Mouse (Mus musculus): ENCODE measurements around the gene Myo1d.

GRCm38 (mm10) chr11:80713705-80714104, 66.1 kb downstream of the Myo1d start:
- no peak for TF ChIP-seq CTCF (IDR thresholded peaks at IDR 0.05; ENCODE audit: control insufficient read depth, insufficient read depth, low read length)
- no peak for TF ChIP-seq POLR2A (IDR thresholded peaks at IDR 0.05; ENCODE audit: borderline replicate concordance, control insufficient read depth, low read depth, low read length)
